Mouse (Mus musculus): ENCODE measurements around the gene Gm10203. TPM values are rescaled to one million over a fixed set of nuclear protein-coding genes. Genes with fewer than 3 reads are reported as not detected.
"Not testable (repeated sequence)": the region's sequence is repeated elsewhere in the genome, so short reads cannot be mapped to it uniquely, and the experiment has no call there.

Gene Gm10203
- polyA plus RNA-seq (2021), result not detected

DNA sequence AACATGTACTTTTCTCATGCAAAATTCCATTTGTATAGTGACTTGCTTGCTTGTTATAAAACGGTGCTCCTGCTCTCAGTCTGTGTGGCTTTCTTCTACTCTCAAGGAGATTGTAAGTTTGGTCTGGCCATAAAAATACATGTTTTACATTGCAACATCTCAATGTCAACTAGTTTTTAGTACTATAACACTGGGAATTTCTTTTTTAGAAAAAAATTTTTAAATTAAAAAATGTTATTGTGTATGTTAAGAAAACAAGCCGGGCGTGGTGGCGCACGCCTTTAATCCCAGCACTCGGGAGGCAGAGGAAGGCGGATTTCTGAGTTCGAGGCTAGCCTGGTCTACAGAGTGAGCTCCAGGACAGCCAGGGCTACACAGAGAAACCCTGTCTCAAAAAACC, at the start of gene Gm10203:
Gene Gm10203, plus strand, starts transcription at position 301 of the 400 bp plus-strand sequence.
- in situ Hi-C loops (cut with MboI; ENCODE audit: low pct_unique_long_range_greater_than_20kb), result loop anchor here (5.0 kb wide), 1 partner anchor 247 kb away; no protein-coding TSS in a partner anchor
- POLR2A ChIA-PET, result interaction anchor here (0.7 kb wide), 1 partner anchor 242 kb away, joined by 3 read pairs; no protein-coding TSS in a partner anchor
- H3K27me3 ChIP-seq; ATAC-seq; DNase-seq (ENCODE audit: low read depth, low spot score); CTCF ChIA-PET: not testable (repeated sequence)

- ATAC-seq (no peak), DNase-seq (ENCODE audit: low read depth, low spot score) (no peak)
- TF ChIP-seq CTCF (IDR thresholded peaks at IDR 0.05), result no peak
- H3K27me3 ChIP-seq, result no peaks in the 10 kb centered on the region
- in situ Hi-C loops (cut with MboI; ENCODE audit: low pct_unique_long_range_greater_than_20kb), result no loop called here
- CTCF ChIA-PET, result no interaction called here
- POLR2A ChIA-PET, result no interaction called here
Measured at GRCm38 (mm10) chr6:149092406-149092805, 37.6 kb upstream of the Gm10203 start.

DNA sequence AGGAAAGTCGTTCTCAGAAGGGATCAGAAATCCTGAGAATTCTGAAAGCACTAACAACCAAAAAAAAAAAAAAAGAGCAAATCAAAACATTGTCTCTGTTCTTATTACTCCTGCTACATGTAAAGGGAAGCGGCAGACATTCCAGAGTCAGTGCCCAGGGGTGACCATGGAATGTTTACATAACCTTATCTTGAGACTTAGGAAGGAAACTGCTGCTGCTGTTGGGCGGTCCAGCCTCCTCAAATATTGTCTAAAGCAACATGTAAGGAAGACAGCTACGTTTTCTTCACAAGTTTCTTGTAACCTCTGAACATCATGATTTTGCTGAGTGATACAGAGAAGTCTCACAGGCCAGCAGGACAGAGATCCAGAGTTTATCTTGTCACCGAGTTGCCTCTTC, 36.5 kb upstream of the Gm10203 start:
- POLR2A ChIA-PET, result interaction anchor here (0.5 to 0.6 kb wide), 2 partner anchors 23 to 25 kb away, joined by 3 to 4 read pairs; no protein-coding TSS in a partner anchor
- CTCF ChIA-PET, result no interaction called here
- no peak for DNase-seq (ENCODE audit: low read depth, low spot score)
- in situ Hi-C loops (cut with MboI; ENCODE audit: low pct_unique_long_range_greater_than_20kb), result no loop called here
- ATAC-seq, result no peak
- no peaks in the 10 kb centered on the region for H3K27me3 ChIP-seq
- no peak for TF ChIP-seq CTCF (IDR thresholded peaks at IDR 0.05)

GRCm38 (mm10) chr6:149094555-149094954, 35.4 kb upstream of the Gm10203 start:
- CTCF ChIA-PET, result no interaction called here
- ATAC-seq (no peak), DNase-seq (ENCODE audit: low read depth, low spot score) (no peak)
- POLR2A ChIA-PET, result no interaction called here
- in situ Hi-C loops (cut with MboI; ENCODE audit: low pct_unique_long_range_greater_than_20kb), result no loop called here
- no peak for TF ChIP-seq CTCF (IDR thresholded peaks at IDR 0.05)
- no peaks in the 10 kb centered on the region for H3K27me3 ChIP-seq

GRCm38 (mm10) chr6:149095389-149095788, 34.6 kb upstream of the Gm10203 start:
- no peak for ATAC-seq
- CTCF ChIA-PET, result no interaction called here
- POLR2A ChIA-PET, result no interaction called here
- DNase-seq (ENCODE audit: low read depth, low spot score), result no peak
- in situ Hi-C loops (cut with MboI; ENCODE audit: low pct_unique_long_range_greater_than_20kb), result no loop called here
- peak; percentile 27 for TF ChIP-seq CTCF (IDR thresholded peaks at IDR 0.05)
- H3K27me3 ChIP-seq, result no peaks in the 10 kb centered on the region

DNA sequence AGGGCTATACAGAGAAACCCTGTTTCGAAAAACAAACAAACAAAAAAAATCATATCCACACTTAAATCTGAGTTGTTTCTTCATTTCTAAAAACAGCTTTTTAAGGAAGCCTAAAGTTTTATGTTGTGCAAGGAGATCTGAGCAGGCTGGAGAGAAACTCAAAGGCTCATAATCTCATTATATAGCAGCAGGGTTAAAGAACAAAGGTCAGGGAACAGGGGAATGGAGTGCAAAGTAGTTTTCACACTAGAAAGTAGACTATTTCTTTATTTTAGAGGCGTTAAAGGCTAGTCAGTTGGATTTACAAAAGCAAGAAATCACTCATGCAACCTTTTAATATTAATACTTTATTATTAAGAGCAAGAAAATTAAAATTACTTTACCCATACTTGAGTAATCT, 33.7 kb upstream of the Gm10203 start:
- ChIA-PET POLR2A (no interaction called here), CTCF (no interaction called here)
- in situ Hi-C loops (cut with MboI; ENCODE audit: low pct_unique_long_range_greater_than_20kb), result no loop called here
- TF ChIP-seq CTCF (IDR thresholded peaks at IDR 0.05), result no peak
- no peak for ATAC-seq
- no peaks in the 10 kb centered on the region for H3K27me3 ChIP-seq
- no peak for DNase-seq (ENCODE audit: low read depth, low spot score)

DNA sequence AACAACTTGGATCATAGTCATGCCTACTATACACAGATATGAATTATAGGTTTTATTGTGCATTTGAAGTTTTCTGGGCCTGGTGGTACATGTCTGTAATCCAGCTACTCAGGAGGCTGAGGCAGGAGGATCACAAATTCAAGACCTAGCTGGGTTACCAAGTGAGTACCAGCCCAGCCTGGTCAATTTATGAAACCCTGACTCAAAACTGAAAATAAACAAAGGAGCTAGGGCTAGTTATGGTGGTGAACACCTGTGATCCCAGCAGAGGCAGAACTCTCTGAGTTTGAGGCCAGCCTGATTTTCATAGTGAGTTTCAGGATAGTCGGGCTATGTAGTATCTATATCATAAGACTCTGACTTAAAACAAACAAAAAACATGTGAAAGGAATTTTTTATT, 32.7 kb upstream of the Gm10203 start:
- ChIA-PET CTCF (no interaction called here), POLR2A (no interaction called here)
- DNase-seq (ENCODE audit: low read depth, low spot score) (no peak), ATAC-seq (no peak)
- TF ChIP-seq CTCF (IDR thresholded peaks at IDR 0.05), result no peak
- no peaks in the 10 kb centered on the region for H3K27me3 ChIP-seq
- in situ Hi-C loops (cut with MboI; ENCODE audit: low pct_unique_long_range_greater_than_20kb), result no loop called here

GRCm38 (mm10) chr6:149098993-149099392, 31.0 kb upstream of the Gm10203 start:
- ATAC-seq (no peak), DNase-seq (ENCODE audit: low read depth, low spot score) (no peak)
- ChIA-PET CTCF (interaction anchor here (1.3 to 1.5 kb wide), 2 partner anchors 10 to 23 kb away, joined by 3 to 4 read pairs; no protein-coding TSS in a partner anchor), POLR2A (interaction anchor here (0.8 kb wide), 1 partner anchor 22 kb away, joined by 11 read pairs; no protein-coding TSS in a partner anchor)
- no peaks in the 10 kb centered on the region for H3K27me3 ChIP-seq
- TF ChIP-seq CTCF (IDR thresholded peaks at IDR 0.05), result no peak
- in situ Hi-C loops (cut with MboI; ENCODE audit: low pct_unique_long_range_greater_than_20kb), result no loop called here

GRCm38 (mm10) chr6:149100174-149101075, 29.5 kb upstream of the Gm10203 start:
- no peak for TF ChIP-seq CTCF (IDR thresholded peaks at IDR 0.05)
- in situ Hi-C loops (cut with MboI; ENCODE audit: low pct_unique_long_range_greater_than_20kb), result no loop called here
- peak; percentile 78 for ATAC-seq

DNA sequence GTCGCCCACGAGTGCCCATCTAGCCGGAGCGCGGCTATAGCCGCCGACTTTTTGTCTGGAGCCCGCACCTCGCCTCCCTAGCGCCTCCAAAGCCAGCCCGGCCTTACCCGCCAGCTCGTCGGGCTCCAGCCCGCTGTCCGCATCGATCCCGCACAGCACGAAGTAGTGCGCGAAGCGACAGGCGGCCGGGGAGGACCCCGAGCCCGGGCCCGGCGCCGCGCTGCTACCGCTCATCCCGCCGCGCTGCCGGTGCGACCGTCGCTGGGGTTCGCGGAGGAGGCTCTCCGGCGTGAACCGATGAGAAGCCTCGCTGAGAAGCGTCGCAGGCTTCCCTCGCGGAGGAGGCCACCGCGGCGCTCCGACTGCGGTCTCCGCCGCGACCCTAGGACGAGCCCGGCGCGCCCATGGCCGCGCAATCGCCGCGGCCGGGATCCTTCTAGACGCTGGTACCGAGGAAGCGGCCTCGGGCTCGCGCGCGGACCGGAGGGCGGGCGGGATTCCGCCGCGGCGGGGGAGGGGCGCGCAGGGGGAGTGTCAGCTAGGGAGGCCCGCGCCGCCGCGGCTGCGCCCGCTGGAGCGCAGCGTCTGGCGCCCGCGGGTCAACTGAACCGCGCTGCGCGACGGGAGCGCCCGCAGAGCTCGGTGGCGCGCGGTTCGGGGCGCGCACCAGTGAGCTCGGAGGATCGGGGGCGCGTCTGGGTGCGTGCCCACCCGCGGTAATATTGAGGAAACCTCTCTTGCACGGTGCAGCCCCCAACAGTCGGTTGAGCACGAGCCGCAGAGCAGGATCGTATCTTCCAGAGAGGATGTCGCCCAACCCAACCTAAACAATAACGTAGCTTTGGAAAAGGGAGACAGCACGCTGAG, 28.7 kb upstream of the Gm10203 start, which contains the start of gene Dennd5b:
Gene Dennd5b, minus strand, starts transcription at position 605 of the 867 bp plus-strand sequence.
- ATAC-seq (peak; percentile 80), DNase-seq (ENCODE audit: low read depth, low spot score) (no peak)
- ChIA-PET POLR2A (no interaction called here), CTCF (interaction anchor here (1.0 to 1.4 kb wide), 2 partner anchors 14 to 18 kb away, joined by 3 to 4 read pairs; no protein-coding TSS in a partner anchor)
- TF ChIP-seq CTCF (IDR thresholded peaks at IDR 0.05), result no peak
- H3K27me3 ChIP-seq, result no peaks in the 10 kb centered on the region
- in situ Hi-C loops (cut with MboI; ENCODE audit: low pct_unique_long_range_greater_than_20kb), result no loop called here

More at GRCm38 (mm10) chr6:149100174-149101075, 29.5 kb upstream of the Gm10203 start:
- CTCF ChIA-PET, result interaction anchor here (0.6 to 1.5 kb wide), 3 partner anchors 8 to 858 kb away, joined by 3 to 4 read pairs (median 3); no protein-coding TSS in a partner anchor
- DNase-seq (ENCODE audit: low read depth, low spot score), result no peak
- POLR2A ChIA-PET, result interaction anchor here (0.7 kb wide), 1 partner anchor 22 kb away, joined by 4 read pairs; no protein-coding TSS in a partner anchor
- no peaks in the 10 kb centered on the region for H3K27me3 ChIP-seq

All from Patski (cell line).